Mouse (Mus musculus): ENCODE data around the gene Kcnh3. TPM values are rescaled to one million over a fixed set of nuclear protein-coding genes. Genes with fewer than 3 reads are reported as not detected.
A peak's percentile ranks its signal among the peaks of the same experiment; 100 is the strongest.

Gene Kcnh3
- polyA plus RNA-seq (2015; fragmentation: Nextera tagmentation; extraction: Ambion mirVana) = 0.44 and 1.1 TPM in 2 replicates

DNA sequence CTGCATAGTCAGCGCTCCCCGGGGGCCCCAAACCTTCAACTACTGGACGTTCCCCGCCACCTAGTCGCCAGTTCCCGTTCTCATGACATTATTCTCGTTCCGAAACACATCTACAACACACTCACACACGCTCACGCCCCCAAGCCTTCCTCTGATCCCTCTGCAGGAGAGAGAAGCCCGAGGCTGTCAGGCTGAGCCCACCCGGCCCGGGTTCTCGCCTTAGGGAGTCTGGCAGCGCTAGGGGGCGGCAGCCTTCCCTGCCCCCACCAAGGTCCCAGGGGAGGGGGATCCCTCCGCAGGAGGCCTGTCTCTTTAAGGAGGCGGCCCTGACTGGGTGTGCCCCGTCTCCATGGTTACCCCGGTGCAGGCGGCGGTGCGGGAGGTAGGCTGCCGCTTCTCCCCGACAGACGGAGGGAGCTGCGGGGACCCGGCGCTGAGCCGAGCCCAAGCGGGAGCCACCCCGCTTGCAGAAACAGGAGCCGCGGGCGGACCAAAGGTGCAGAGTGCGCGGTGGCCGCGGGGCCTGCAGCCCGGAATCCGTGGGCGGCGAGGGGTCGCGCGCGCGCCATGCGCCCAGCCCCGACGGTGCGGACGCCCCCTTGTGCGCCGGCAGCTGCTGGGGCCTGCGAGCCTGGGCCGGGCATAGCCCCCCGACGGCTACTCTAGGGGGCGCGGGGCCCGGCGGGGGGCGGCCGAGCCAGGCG, at the start of gene Kcnh3:
Kcnh3 (plus strand) TSS at position 654 of the 704 bp plus-strand sequence.
- no peak within 1 kb of the TSS for H3K27ac ChIP-seq
- H3K9me3 ChIP-seq (replicated peaks) = no peaks in the 10 kb centered on the region
- peak; percentile 36 for ATAC-seq (replicated peaks; ENCODE audit: insufficient number of reproducible peaks, insufficient read depth, low FRiP score, low read depth)
- peaks cover 42% of the 10 kb centered on the region for H3K4me1 ChIP-seq (replicated peaks)
- peaks cover 97% of the 10 kb centered on the region for H3K27me3 ChIP-seq
- WGBS = 1% methylated on average over 66 of the region's 66 CpGs
- peak within 1 kb of the TSS; percentile 92 for H3K4me2 ChIP-seq
- peak within 1 kb of the TSS; percentile 49 for H3K9ac ChIP-seq
- H3K4me3 ChIP-seq = peak within 1 kb of the TSS; percentile 49
- no peaks in the 10 kb centered on the region for H3K36me3 ChIP-seq

DNA sequence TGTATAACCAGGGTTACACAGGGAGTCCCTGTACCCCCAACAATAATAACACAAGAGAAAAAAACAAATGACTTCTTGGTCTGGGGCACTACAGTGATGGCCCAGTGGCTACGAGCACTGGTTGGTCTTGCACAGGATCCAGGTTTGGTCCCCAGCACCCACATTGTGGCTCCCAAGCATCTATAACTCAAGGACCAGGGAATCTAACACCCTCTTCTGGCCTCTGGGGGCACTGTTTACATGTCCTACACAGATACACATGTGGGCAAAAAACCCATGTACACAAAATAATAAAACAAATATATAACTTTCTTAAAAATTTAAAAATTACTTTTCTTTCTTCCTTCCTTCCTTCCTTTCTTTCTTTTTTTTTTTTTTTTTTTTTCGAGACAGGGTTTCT, 45.0 kb upstream of the Kcnh3 start:
- Histone ChIP-seq H3K4me1 (replicated peaks) (no peaks in the 10 kb centered on the region), H3K27ac (no peak overlapping the region), H3K27me3 (no peaks in the 10 kb centered on the region), H3K4me3 (no peak overlapping the region), H3K36me3 (peaks cover 54% of the 10 kb centered on the region), H3K4me2 (no peak overlapping the region), H3K9me3 (replicated peaks) (no peaks in the 10 kb centered on the region), H3K9ac (no peak overlapping the region)
- WGBS = 91% methylated on average over 1 of the region's 2 CpGs
- ATAC-seq (replicated peaks; ENCODE audit: insufficient number of reproducible peaks, insufficient read depth, low FRiP score, low read depth) = no peak

DNA sequence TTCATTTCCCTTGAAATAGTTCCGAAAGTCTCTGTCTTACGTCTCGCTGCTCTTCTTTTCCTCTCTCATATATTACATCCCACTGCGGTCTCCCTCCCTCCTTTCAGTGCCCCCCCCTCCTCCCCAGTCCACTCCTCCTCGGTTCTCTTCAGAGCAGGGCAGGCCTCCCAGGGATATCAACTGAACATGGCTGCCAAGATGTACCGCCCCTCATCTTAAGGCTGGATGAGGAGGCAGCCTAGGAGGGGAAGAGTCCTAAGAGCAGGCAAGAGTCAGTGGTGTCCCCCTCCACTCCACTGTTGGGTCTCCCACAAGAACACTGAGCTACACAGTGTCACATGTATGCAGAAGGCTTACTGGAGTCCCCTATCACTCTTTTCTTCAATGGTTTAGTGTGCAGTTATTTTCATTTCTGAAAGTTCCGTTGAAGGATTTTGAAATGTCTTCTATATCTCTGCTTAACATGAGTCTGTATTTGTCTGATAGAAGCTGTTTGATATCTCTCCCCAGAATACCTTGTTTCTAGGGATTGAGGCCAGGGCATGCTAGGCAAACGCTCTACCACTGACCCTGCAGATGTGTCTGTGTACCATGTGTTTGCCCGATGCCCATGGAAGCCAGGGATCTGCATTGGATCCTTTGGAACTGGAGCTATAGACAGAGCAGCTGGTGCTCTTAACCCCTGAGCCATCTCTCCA, 40.3 kb upstream of the Kcnh3 start:
- Histone ChIP-seq H3K4me2 (no peak overlapping the region), H3K36me3 (peaks cover 65% of the 10 kb centered on the region), H3K27ac (no peak overlapping the region), H3K9ac (no peak overlapping the region), H3K4me1 (replicated peaks) (no peaks in the 10 kb centered on the region), H3K4me3 (no peak overlapping the region), H3K9me3 (replicated peaks) (no peaks in the 10 kb centered on the region), H3K27me3 (no peaks in the 10 kb centered on the region)
- 83% methylated on average over 9 of the region's 9 CpGs for WGBS
- ATAC-seq (replicated peaks; ENCODE audit: insufficient number of reproducible peaks, insufficient read depth, low FRiP score, low read depth) = no peak

DNA sequence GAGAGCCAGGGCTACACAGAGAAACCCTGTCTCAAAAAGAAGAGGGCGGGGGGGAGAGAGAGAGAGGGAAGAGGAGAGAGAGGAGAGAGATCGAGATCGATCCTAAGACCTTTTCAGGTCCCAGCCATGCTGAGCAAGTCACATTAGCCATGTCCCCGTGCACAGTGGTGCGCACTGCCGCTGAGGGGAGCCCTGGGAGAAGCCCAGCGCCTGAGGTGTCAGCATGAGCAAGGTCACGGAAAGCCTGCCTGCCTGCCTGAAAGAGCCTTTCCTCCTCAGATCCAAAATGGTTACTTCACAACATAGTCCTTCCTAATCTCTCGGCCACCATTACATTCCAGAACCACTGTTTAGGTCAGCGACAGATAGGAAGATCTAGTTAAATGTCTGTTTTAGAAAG, 30.3 kb upstream of the Kcnh3 start:
- Histone ChIP-seq H3K9ac (no peak overlapping the region), H3K4me3 (no peak overlapping the region), H3K27ac (no peak overlapping the region), H3K36me3 (peaks cover 28% of the 10 kb centered on the region), H3K27me3 (no peaks in the 10 kb centered on the region), H3K4me2 (no peak overlapping the region), H3K9me3 (replicated peaks) (no peaks in the 10 kb centered on the region), H3K4me1 (replicated peaks) (no peaks in the 10 kb centered on the region)
- ATAC-seq (replicated peaks; ENCODE audit: insufficient number of reproducible peaks, insufficient read depth, low FRiP score, low read depth) = no peak
- 86% methylated on average over 10 of the region's 10 CpGs for WGBS

DNA sequence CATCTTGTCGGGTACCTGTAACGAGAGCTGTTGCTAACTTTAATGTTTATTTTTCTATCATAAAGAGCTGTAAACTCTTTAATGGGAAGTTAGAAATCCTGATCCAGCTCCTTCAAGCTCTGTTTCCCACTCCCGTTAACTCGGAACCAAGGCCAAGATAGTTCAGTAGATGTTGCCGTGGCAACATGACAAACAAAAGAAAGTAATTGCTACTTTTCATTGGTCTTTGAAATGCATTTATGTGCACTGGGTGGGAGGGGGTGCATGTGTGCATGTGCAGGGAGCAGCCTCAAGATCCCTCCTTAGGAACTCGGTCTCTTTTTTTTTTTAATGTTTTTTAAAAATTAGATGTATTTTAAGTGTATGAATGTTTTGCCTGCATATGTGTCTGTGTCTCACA, 29.6 kb upstream of the Kcnh3 start:
- Histone ChIP-seq H3K27ac (no peak overlapping the region), H3K9me3 (replicated peaks) (no peaks in the 10 kb centered on the region), H3K27me3 (no peaks in the 10 kb centered on the region), H3K36me3 (peaks cover 25% of the 10 kb centered on the region), H3K4me3 (no peak overlapping the region), H3K4me1 (replicated peaks) (no peaks in the 10 kb centered on the region), H3K4me2 (no peak overlapping the region), H3K9ac (no peak overlapping the region)
- no peak for ATAC-seq (replicated peaks; ENCODE audit: insufficient number of reproducible peaks, insufficient read depth, low FRiP score, low read depth)
- 71% methylated on average over 6 of the region's 6 CpGs for WGBS

DNA sequence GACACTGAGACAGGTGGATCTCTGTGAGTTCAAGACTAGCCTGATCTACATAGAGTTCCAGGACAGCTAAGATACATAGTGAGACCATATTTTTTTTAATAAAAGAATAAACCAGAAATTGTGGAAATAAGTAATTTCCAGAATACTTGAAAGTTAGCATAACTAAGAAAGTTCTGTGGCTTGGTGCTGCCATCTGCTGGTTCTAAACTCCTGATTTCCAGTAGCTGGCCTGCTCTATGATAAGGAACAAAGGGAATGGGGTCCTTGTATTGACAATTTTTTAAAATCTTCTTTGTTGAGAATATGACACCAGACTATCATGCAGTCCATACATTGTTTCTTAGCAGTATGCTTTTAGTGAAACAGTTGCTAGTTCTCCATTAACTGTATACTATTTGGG, 25.9 kb upstream of the Kcnh3 start:
- Histone ChIP-seq H3K9ac (no peak overlapping the region), H3K9me3 (replicated peaks) (no peaks in the 10 kb centered on the region), H3K27me3 (no peaks in the 10 kb centered on the region), H3K36me3 (peaks cover 12% of the 10 kb centered on the region), H3K4me2 (no peak overlapping the region), H3K27ac (no peak overlapping the region), H3K4me1 (replicated peaks) (no peaks in the 10 kb centered on the region), H3K4me3 (no peak overlapping the region)
- no peak for ATAC-seq (replicated peaks; ENCODE audit: insufficient number of reproducible peaks, insufficient read depth, low FRiP score, low read depth)

DNA sequence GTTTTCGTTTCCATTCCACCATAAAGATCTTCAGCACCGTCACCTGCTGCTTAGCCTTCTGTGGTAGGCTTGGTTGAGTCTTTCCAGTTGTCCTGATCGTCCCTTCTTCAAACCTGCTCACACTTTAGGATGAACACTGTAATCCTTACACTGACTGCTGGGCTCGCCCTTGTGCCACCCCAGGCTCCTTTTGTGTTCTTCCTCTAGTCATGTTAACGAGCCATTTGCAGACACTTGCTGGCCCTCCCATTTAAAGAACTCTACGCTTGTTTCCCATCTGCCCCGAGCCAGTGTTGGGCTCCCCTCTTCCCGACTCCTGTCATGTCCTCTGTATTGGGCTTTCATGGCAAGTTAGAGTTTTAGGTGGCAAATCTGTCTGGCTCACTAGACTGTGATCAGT, 18.7 kb upstream of the Kcnh3 start:
- no peak overlapping the region for H3K9ac ChIP-seq
- no peaks in the 10 kb centered on the region for H3K9me3 ChIP-seq (replicated peaks)
- peaks cover 9% of the 10 kb centered on the region; the same call in 1 of the 2 replicates for H3K4me1 ChIP-seq (replicated peaks)
- no peak for ATAC-seq (replicated peaks; ENCODE audit: insufficient number of reproducible peaks, insufficient read depth, low FRiP score, low read depth)
- H3K4me2 ChIP-seq = no peak overlapping the region
- peaks cover 42% of the 10 kb centered on the region for H3K36me3 ChIP-seq
- no peaks in the 10 kb centered on the region for H3K27me3 ChIP-seq
- no peak overlapping the region for H3K4me3 ChIP-seq
- WGBS = 79% methylated on average over 8 of the region's 8 CpGs
- H3K27ac ChIP-seq = no peak overlapping the region

DNA sequence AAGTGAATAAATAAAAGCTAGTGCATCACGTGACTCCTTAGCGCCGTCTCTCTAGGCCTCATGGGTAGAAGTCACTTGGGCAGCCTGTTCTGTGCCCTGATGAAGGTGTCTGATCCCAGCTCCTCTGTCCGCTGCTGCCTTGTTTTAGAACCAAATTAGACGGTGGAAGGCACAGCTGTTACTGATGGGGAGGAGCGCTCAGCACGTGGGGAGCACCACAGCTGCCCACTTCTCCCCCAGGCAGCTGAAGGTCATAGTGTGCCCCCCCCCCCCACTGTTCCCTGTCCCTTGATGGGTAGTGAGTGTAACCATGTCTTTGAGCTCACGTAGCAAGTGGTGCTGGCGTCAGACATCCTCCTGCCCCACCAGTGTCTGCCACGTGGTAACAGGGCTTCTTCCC, 11.5 kb upstream of the Kcnh3 start:
- Histone ChIP-seq H3K9ac (no peak overlapping the region), H3K4me1 (replicated peaks) (no peaks in the 10 kb centered on the region), H3K36me3 (peaks cover 46% of the 10 kb centered on the region), H3K9me3 (replicated peaks) (no peaks in the 10 kb centered on the region), H3K4me3 (no peak overlapping the region), H3K27ac (no peak overlapping the region), H3K4me2 (no peak overlapping the region), H3K27me3 (no peaks in the 10 kb centered on the region)
- ATAC-seq (replicated peaks; ENCODE audit: insufficient number of reproducible peaks, insufficient read depth, low FRiP score, low read depth) = no peak
- 83% methylated on average over 10 of the region's 10 CpGs for WGBS

DNA sequence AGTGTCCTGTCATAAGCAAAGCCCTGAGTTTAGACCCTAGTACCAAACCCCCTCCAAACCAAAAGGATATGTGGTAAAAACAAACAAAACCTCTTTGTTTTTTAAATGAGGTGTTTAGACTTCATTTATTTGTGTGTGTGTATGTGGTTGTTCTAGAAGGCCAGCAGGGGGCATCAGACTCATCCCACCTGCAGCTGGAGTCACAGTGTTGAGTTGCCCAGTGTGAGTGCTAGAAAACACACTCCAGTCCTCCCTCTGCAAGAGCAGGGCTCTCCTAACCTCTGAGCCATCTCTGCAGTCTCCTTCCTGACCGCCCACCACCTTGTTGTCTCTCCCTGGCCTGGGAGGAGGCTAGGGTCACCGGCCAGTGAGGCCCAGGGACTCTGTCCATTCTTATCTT, 9.7 kb upstream of the Kcnh3 start:
- 75% methylated on average over 2 of the region's 2 CpGs for WGBS
- Histone ChIP-seq H3K9me3 (replicated peaks) (no peaks in the 10 kb centered on the region), H3K36me3 (peaks cover 32% of the 10 kb centered on the region)

DNA sequence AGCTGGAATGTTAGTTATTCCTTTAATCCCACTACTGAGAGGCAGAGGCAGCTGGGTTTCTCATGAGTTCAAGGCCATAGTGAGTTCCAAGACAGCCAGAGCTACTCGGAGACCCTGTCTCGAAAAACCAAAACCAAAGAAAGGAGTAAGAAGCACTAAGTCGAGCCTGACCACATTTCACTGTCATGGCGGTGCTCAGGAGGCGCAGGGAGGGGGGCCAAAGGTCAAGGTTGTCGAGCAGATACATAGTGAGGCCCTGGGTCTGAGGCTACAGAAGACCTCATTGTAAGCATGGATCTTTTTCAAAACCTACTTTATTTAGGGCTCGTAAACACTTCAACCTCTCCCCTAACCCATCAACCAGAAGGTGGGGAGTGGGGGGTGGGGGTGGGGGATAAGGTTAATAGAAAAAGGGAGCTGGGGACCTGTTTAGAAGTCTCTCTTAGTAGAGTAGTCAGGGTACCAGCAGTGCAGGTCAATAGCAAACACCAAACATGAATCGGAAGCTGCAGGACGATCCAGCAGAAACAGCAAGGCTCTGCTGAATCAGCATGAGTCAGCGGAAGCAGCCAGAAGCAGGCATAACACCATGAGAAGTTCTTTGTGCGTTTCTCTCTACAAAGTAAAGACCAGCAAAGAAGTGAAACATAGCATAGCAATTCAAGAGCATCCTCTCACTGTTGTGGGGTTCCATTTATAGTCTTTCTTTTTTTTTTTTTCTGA, 8.8 kb upstream of the Kcnh3 start:
- Histone ChIP-seq H3K36me3 (peaks cover 26% of the 10 kb centered on the region), H3K4me3 (no peak overlapping the region), H3K27ac (no peak overlapping the region), H3K4me1 (replicated peaks) (no peaks in the 10 kb centered on the region), H3K9me3 (replicated peaks) (no peaks in the 10 kb centered on the region), H3K9ac (no peak overlapping the region), H3K27me3 (peaks cover 17% of the 10 kb centered on the region), H3K4me2 (no peak overlapping the region)
- 87% methylated on average over 11 of the region's 11 CpGs for whole genome bisulfite sequencing
- ATAC-seq (replicated peaks; ENCODE audit: insufficient number of reproducible peaks, insufficient read depth, low FRiP score, low read depth) = no peak

More for the DNA sequence above, 9.7 kb upstream of the Kcnh3 start:
- H3K4me2 ChIP-seq = no peak overlapping the region
- no peak for ATAC-seq (replicated peaks; ENCODE audit: insufficient number of reproducible peaks, insufficient read depth, low FRiP score, low read depth)
- no peak overlapping the region for H3K4me3 ChIP-seq
- H3K27me3 ChIP-seq = peaks cover 8% of the 10 kb centered on the region; the same call in 1 of the 2 replicates
- H3K4me1 ChIP-seq (replicated peaks) = no peaks in the 10 kb centered on the region
- no peak overlapping the region for H3K27ac ChIP-seq
- H3K9ac ChIP-seq = no peak overlapping the region

DNA sequence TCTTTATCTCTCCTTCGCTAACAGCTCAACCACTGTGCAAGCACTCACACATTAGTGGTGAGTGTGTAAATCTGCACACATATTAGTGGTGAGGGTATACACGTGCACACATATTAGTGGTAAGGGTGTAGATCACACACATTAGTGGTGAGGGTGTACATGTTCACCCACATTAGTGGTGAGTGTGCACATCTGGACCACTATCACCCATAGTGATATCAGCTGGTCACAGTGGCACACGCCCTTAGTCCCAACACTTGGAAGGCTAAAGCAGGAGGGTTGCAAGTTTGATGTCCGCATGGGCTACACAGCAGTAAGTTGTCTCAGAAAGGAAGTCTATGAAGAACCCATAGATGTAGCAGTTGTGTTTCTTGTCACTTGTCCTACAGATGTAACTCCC, 7.0 kb upstream of the Kcnh3 start:
- Histone ChIP-seq H3K4me2 (no peak overlapping the region), H3K4me3 (no peak overlapping the region), H3K27me3 (peaks cover 34% of the 10 kb centered on the region), H3K9ac (no peak overlapping the region), H3K4me1 (replicated peaks) (peaks cover 9% of the 10 kb centered on the region), H3K27ac (no peak overlapping the region), H3K9me3 (replicated peaks) (no peaks in the 10 kb centered on the region), H3K36me3 (peaks cover 11% of the 10 kb centered on the region)
- ATAC-seq (replicated peaks; ENCODE audit: insufficient number of reproducible peaks, insufficient read depth, low FRiP score, low read depth) = no peak
- 82% methylated on average over 4 of the region's 4 CpGs for WGBS

Measured in heart, embryonic 15.5 days (tissue).